Mouse (Mus musculus) liver, embryonic 14.5 days (tissue): Measurements from ENCODE around the gene Cand1. TPM values are rescaled to one million over a fixed set of nuclear protein-coding genes. Genes with fewer than 3 reads are reported as not detected.
A peak's percentile ranks its signal among the peaks of the same experiment; 100 is the strongest.

Source experiments
- ATAC-seq: fragments of 200-750 bp; cut with Nextera tagmentation; 2 replicates; pipeline ENCODE4 v1.8.0; 2017; ENCODE audit warnings: moderate number of reproducible peaks, mild to moderate bottlenecking, moderate library complexity; ENCODE audit not compliant: insufficient read depth
- DNase-seq, 3 experiments: peaks; one replicate each; pipeline ENCODE4 v3.0.0-alpha.2; 2012 to 2013; ENCODE audit warnings: low read depth in 3 of 3, low spot score in 3 of 3
- H3K27ac ChIP-seq: fragments of 300-500 bp; sonication (generic); 2 replicates; pipeline ENCODE4 v1.5.1; 2014; ENCODE audit warnings: moderate library complexity, mild to moderate bottlenecking, control low read depth, inconsistent platforms
- H3K27me3 ChIP-seq: fragments of 300-500 bp; sonication (generic); 2 replicates; pipeline ENCODE4 v1.6.1; 2014; ENCODE audit warnings: mild to moderate bottlenecking, low read length, moderate library complexity; ENCODE audit not compliant: control insufficient read depth, insufficient read depth
- H3K36me3 ChIP-seq: fragments of 300-500 bp; sonication (generic); replicated peaks from 2 replicates; pipeline ENCODE4 v1.6.1; 2014; ENCODE audit warnings: low read depth; ENCODE audit not compliant: control insufficient read depth, insufficient read depth
- H3K4me1 ChIP-seq, 2 experiments: fragments of 200-500 bp in 1 of 2; fragments of 300-500 bp in 1 of 2; sonication (generic) in 1 of 2; replicated peaks; 2 replicates each; pipeline ENCODE4 v1.6.1; 2012 to 2014; ENCODE audit warnings: antibody characterized with exemption in 1 of 2, inconsistent platforms in 1 of 2, low read length in 1 of 2; ENCODE audit not compliant: control insufficient read depth in 2 of 2, insufficient read depth in 2 of 2
- H3K4me2 ChIP-seq: fragments of 300-500 bp; sonication (generic); 2 replicates; pipeline ENCODE4 v1.6.1; 2014; ENCODE audit warnings: low read depth, mild to moderate bottlenecking, control low read depth, moderate library complexity
- H3K4me3 ChIP-seq, 2 experiments: fragments of 200-500 bp in 1 of 2; fragments of 300-500 bp in 1 of 2; sonication (generic) in 1 of 2; 2 replicates each; pipeline ENCODE4 v1.5.1; 2012 to 2014; ENCODE audit warnings: low read depth in 2 of 2, low read length in 2 of 2, mild to moderate bottlenecking in 2 of 2, control low read depth in 1 of 2, inconsistent platforms in 1 of 2, moderate library complexity in 1 of 2; ENCODE audit not compliant: insufficient read depth in 1 of 2
- H3K9ac ChIP-seq: fragments of 300-500 bp; sonication (generic); replicated peaks from 2 replicates; pipeline ENCODE4 v1.6.1; 2014; ENCODE audit warnings: mild to moderate bottlenecking, control low read depth, moderate library complexity
- H3K9me3 ChIP-seq: fragments of 300-500 bp; sonication (generic); 2 replicates; pipeline ENCODE4 v1.6.1; 2016; ENCODE audit warnings: low read length, mixed read lengths; ENCODE audit not compliant: control insufficient read depth
- CTCF ChIP-seq: IDR thresholded peaks from 2 replicates; pipeline ENCODE4 v1.5.1; 2016; ENCODE audit warnings: antibody characterized with exemption, low read depth, control low read depth
- EP300 ChIP-seq: IDR thresholded peaks from 2 replicates; pipeline ENCODE4 v1.6.1; 2016; ENCODE audit warnings: antibody characterized with exemption, low read depth
- WGBS: fragments of 180-500 bp; shearing (Covaris S2); extraction: QIAGEN DNeasy Blood & Tissue Kit; methylation state at CpG from one replicate; pipeline ENCODE4 v1.1.7; 2014; ENCODE audit not compliant: insufficient replicate concordance; 5-methylcytosine and 5-hydroxymethylcytosine counted together
- polyA plus RNA-seq, 2 experiments: library from polyadenylated mRNA; depleted of rRNA in 1 of 2; stranded (reverse) in 1 of 2; unstranded in 1 of 2; fragments of >200 nt; fragmentation: Nextera tagmentation in 1 of 2; extraction: Ambion mirVana in 1 of 2; gene quantifications; 2 replicates each; pipeline versions ENCODE4 v1.2.1 to v1.2.3; 2012 to 2014

Gene Cand1
- polyA plus RNA-seq, 2 experiments: 10.9 to 22.8 TPM

- DNase-seq (no peak), ATAC-seq (no peak)
- WGBS: 20% methylated on average over 4 of the region's 4 CpGs
- H3K9ac ChIP-seq: no peak overlapping the region
- H3K27ac ChIP-seq: no peak overlapping the region
- H3K4me1 ChIP-seq: 0 out of 4 replicates have a peak, but pooled peaks cover 0 to 3% of the 10 kb centered on the region in 2 experiments
- H3K4me3 ChIP-seq: no peak overlapping the region
- H3K9me3 ChIP-seq: no peaks in the 10 kb centered on the region
- no peak overlapping the region for H3K4me2 ChIP-seq
- no peaks in the 10 kb centered on the region for H3K27me3 ChIP-seq
- H3K36me3 ChIP-seq: no peaks in the 10 kb centered on the region
- no peak for TF ChIP-seq EP300
- no peak for TF ChIP-seq CTCF
These were observed 52.1 kb downstream of the Cand1 start for GRCm38 (mm10) chr10:119187720-119188119.

GRCm38 (mm10) chr10:119169656-119170055 is 70.2 kb downstream of the Cand1 start:
- H3K4me3 ChIP-seq: no peak overlapping the region
- TF ChIP-seq EP300 (no peak), CTCF (no peak)
- no peaks in the 10 kb centered on the region for H3K27me3 ChIP-seq
- DNase-seq (no peak), ATAC-seq (no peak)
- no peak overlapping the region for H3K27ac ChIP-seq
- no peak overlapping the region for H3K4me2 ChIP-seq
- WGBS: 68% methylated on average over 3 of the region's 3 CpGs
- no peaks in the 10 kb centered on the region for H3K36me3 ChIP-seq
- no peak overlapping the region for H3K9ac ChIP-seq
- no peaks in the 10 kb centered on the region for H3K4me1 ChIP-seq
- no peaks in the 10 kb centered on the region for H3K9me3 ChIP-seq

- Histone ChIP-seq H3K4me2 (no peak overlapping the region), H3K27me3 (no peaks in the 10 kb centered on the region), H3K27ac (no peak overlapping the region), H3K9me3 (no peaks in the 10 kb centered on the region), H3K9ac (no peak overlapping the region), H3K4me3 (no peak overlapping the region), H3K36me3 (no peaks in the 10 kb centered on the region), H3K4me1 (no peaks in the 10 kb centered on the region)
- ATAC-seq (no peak), DNase-seq (no peak)
- TF ChIP-seq EP300: no peak
- no peak for TF ChIP-seq CTCF
- WGBS: 73% methylated on average over 13 of the region's 13 CpGs
These were observed 70.6 kb downstream of the Cand1 start for GRCm38 (mm10) chr10:119169237-119169636.

- Histone ChIP-seq H3K4me1 (no peaks in the 10 kb centered on the region), H3K4me3 (no peak overlapping the region), H3K36me3 (no peaks in the 10 kb centered on the region), H3K27me3 (no peaks in the 10 kb centered on the region), H3K9ac (no peak overlapping the region), H3K4me2 (no peak overlapping the region), H3K27ac (no peak overlapping the region), H3K9me3 (no peaks in the 10 kb centered on the region)
- no peak for DNase-seq
- 52% methylated on average over 14 of the region's 14 CpGs for WGBS
- TF ChIP-seq EP300 (no peak), CTCF (peak; percentile 36; the same call in 1 of the 2 replicates)
- no peak for ATAC-seq
These were observed 71.1 kb downstream of the Cand1 start for GRCm38 (mm10) chr10:119168791-119169190.

GRCm38 (mm10) chr10:119167858-119168257 is 72.0 kb downstream of the Cand1 start:
- no peak overlapping the region for H3K4me2 ChIP-seq
- H3K9ac ChIP-seq: no peak overlapping the region
- no peak for TF ChIP-seq CTCF
- TF ChIP-seq EP300: no peak
- no peaks in the 10 kb centered on the region for H3K4me1 ChIP-seq
- H3K27me3 ChIP-seq: no peaks in the 10 kb centered on the region
- no peak overlapping the region for H3K27ac ChIP-seq
- no peaks in the 10 kb centered on the region for H3K36me3 ChIP-seq
- H3K4me3 ChIP-seq: no peak overlapping the region
- no peaks in the 10 kb centered on the region for H3K9me3 ChIP-seq
- DNase-seq (no peak), ATAC-seq (no peak)
- WGBS: 38% methylated on average over 3 of the region's 3 CpGs
